Mouse (Mus musculus): ENCODE measurements at regions not wholly inside any gene's neighbourhood (a gene's known extent, or its start where the extent isn't known, plus 50 kb on each side); places are given as distances from the start of the nearest gene placed in this dataset.

DNA sequence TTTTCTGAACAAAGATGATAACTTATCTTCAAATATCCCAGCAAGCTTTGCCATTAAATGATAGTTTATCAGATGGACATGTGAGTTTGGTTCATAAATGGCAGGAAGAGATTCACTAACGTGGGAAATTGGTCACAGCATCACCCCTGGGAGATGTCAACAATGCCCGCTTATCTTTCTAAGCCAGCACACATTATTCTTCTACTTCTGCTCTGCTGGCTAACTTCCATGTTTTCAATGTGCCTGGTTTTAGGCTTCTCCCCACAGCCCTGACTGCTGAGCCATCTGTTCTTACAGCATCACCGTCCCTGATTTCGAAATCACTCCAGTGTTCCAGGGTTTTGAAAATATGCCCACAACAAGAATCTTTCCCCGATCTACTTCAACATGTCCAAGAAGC lies 2175.4 kb downstream of the 9330182O14Rik start:
- H3K79me2 ChIP-seq (ENCODE audit: control insufficient read depth, insufficient read depth) = no peaks in the 10 kb centered on the region
- TF ChIP-seq MYOD1 (IDR thresholded peaks at IDR 0.05; ENCODE audit: control insufficient read depth in 1 of 3, insufficient read length in 2 of 3, low read depth in 2 of 3) = peak in 2 of 3 experiments; percentile 30 to 63
- no peak for TF ChIP-seq TCF3 (IDR thresholded peaks at IDR 0.05; ENCODE audit: insufficient read length, low read depth)
- peak; percentile 100 for TF ChIP-seq CEBPB (IDR thresholded peaks at IDR 0.05; ENCODE audit: insufficient read depth, poor library complexity, severe bottlenecking)
- no peak overlapping the region for H3ac ChIP-seq (ENCODE audit: control insufficient read depth, insufficient read length)
- H3K36me3 ChIP-seq (ENCODE audit: control insufficient read depth, insufficient read depth) = no peaks in the 10 kb centered on the region
- H3K4me2 ChIP-seq (ENCODE audit: low read depth) = peak overlapping the region; percentile 10
- no peak overlapping the region for H3K4me3 ChIP-seq
- no peaks in the 10 kb centered on the region for H3K27me3 ChIP-seq (ENCODE audit: control insufficient read depth, insufficient read depth, insufficient read length)

DNA sequence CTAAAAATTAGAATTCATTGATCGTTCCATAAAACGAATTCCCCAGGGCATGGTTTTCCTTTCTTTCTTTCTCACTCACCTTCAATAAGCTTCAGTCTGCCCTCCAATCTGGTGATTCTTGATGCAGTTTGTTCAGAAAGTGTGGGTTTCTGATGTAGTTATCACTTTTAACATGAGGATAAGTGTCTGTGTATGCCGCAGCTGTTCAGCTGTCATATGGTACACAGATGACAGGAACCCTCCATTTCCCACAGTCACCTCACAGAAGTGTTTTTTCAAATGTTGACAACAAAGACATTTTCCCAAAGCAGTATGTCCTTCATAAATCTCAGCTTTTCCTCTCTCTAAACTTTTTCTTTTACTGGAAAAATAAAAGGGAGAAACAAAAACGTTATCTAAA lies 2177.0 kb downstream of the 9330182O14Rik start:
- Histone ChIP-seq H3K4me2 (ENCODE audit: low read depth) (no peak overlapping the region), H3K4me3 (no peak overlapping the region), H3ac (ENCODE audit: control insufficient read depth, insufficient read length) (no peak overlapping the region), H3K79me2 (ENCODE audit: control insufficient read depth, insufficient read depth) (no peaks in the 10 kb centered on the region), H3K27me3 (ENCODE audit: control insufficient read depth, insufficient read depth, insufficient read length) (no peaks in the 10 kb centered on the region), H3K36me3 (ENCODE audit: control insufficient read depth, insufficient read depth) (no peaks in the 10 kb centered on the region)
- peak in 2 of 3 experiments; percentile 46 to 61 for TF ChIP-seq MYOD1 (IDR thresholded peaks at IDR 0.05; ENCODE audit: control insufficient read depth in 1 of 3, insufficient read length in 2 of 3, low read depth in 2 of 3)
- no peak for TF ChIP-seq E2F4 (IDR thresholded peaks at IDR 0.05; ENCODE audit: insufficient read depth)
- no peak for TF ChIP-seq TCF12 (IDR thresholded peaks at IDR 0.05; ENCODE audit: insufficient read depth, poor library complexity, severe bottlenecking)

DNA sequence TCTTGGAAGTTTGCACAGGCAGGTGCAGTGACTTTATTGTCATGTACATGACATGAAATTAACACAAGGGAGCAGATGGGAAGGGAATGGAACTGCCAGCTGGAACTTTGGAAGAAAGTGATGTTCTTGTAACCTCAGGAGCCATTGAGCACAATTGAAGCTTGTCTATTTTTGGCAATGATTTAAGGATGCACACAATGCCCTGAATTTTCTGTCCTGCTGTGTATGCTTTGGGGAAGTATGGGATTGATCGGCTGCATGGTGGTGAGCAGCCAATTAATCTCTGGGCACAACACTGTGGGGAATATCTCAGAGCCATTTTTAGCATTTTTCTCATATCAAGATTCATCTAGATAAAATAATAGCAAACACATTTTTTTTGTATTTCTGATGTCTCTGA lies 2186.2 kb downstream of the 9330182O14Rik start:
- no peak for TF ChIP-seq SRF (IDR thresholded peaks at IDR 0.05; ENCODE audit: control insufficient read depth, insufficient read length, low read depth)
- TF ChIP-seq MAX (IDR thresholded peaks at IDR 0.05; ENCODE audit: low read depth) = no peak
- TF ChIP-seq POLR2A (IDR thresholded peaks at IDR 0.05; ENCODE audit: insufficient read length, low read depth) = no peak
- no peak for TF ChIP-seq POLR2AphosphoS2 (IDR thresholded peaks at IDR 0.05; ENCODE audit: insufficient read length, low read depth)
- no peak for TF ChIP-seq CEBPB (IDR thresholded peaks at IDR 0.05; ENCODE audit: insufficient read depth, poor library complexity, severe bottlenecking)
- no peak for TF ChIP-seq TCF3 (IDR thresholded peaks at IDR 0.05; ENCODE audit: insufficient read length, low read depth)
- TF ChIP-seq MYOD1 (IDR thresholded peaks at IDR 0.05; ENCODE audit: control insufficient read depth in 1 of 3, insufficient read length in 2 of 3, low read depth in 2 of 3) = no peak
- TF ChIP-seq REST (IDR thresholded peaks at IDR 0.05; ENCODE audit: insufficient read depth, insufficient read length) = no peak
- no peak for TF ChIP-seq MYOG (IDR thresholded peaks at IDR 0.05; ENCODE audit: control insufficient read depth in 1 of 3, insufficient read depth in 1 of 3, insufficient read length in 2 of 3, low read depth in 2 of 3)
- no peak for TF ChIP-seq TCF12 (IDR thresholded peaks at IDR 0.05; ENCODE audit: insufficient read depth, poor library complexity, severe bottlenecking)
- no peak for TF ChIP-seq USF1 (IDR thresholded peaks at IDR 0.05; ENCODE audit: low read depth)
- no peak for TF ChIP-seq E2F4 (IDR thresholded peaks at IDR 0.05; ENCODE audit: insufficient read depth)
- H3K79me2 ChIP-seq (ENCODE audit: control insufficient read depth, insufficient read depth) = no peaks in the 10 kb centered on the region

DNA sequence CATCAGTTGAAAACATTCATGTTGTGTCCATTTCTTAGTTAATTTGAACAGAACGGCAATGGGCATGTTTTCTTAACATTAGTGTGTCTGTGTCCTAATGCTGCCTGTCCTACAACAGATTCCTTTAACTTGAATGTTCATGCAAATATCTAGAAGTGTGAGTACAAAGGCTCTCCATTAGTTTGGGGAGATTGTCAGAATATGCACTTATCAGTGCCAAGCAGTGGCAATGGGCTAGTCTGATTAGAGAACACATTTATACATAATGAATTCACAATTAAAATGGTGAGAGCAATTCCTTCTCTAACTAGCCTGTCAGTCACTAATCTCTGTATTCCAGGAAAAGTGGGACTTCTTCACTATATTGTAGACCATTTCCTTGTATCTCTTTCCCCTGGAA lies 2188.8 kb downstream of the 9330182O14Rik start:
- H3K79me2 ChIP-seq (ENCODE audit: control insufficient read depth, insufficient read depth) = no peaks in the 10 kb centered on the region
- H3ac ChIP-seq (ENCODE audit: control insufficient read depth, insufficient read length) = no peak overlapping the region
- H3K36me3 ChIP-seq (ENCODE audit: control insufficient read depth, insufficient read depth) = no peaks in the 10 kb centered on the region
- no peak overlapping the region for H3K4me3 ChIP-seq
- TF ChIP-seq POLR2AphosphoS2 (IDR thresholded peaks at IDR 0.05; ENCODE audit: insufficient read length, low read depth) (no peak), SRF (IDR thresholded peaks at IDR 0.05; ENCODE audit: control insufficient read depth, insufficient read length, low read depth) (no peak), TCF12 (IDR thresholded peaks at IDR 0.05; ENCODE audit: insufficient read depth, poor library complexity, severe bottlenecking) (no peak), USF1 (IDR thresholded peaks at IDR 0.05; ENCODE audit: low read depth) (no peak), CEBPB (IDR thresholded peaks at IDR 0.05; ENCODE audit: insufficient read depth, poor library complexity, severe bottlenecking) (no peak), E2F4 (IDR thresholded peaks at IDR 0.05; ENCODE audit: insufficient read depth) (no peak), POLR2A (IDR thresholded peaks at IDR 0.05; ENCODE audit: insufficient read length, low read depth) (no peak), TCF3 (IDR thresholded peaks at IDR 0.05; ENCODE audit: insufficient read length, low read depth) (no peak), MAX (IDR thresholded peaks at IDR 0.05; ENCODE audit: low read depth) (no peak), REST (IDR thresholded peaks at IDR 0.05; ENCODE audit: insufficient read depth, insufficient read length) (no peak), MYOD1 (IDR thresholded peaks at IDR 0.05; ENCODE audit: control insufficient read depth in 1 of 3, insufficient read length in 2 of 3, low read depth in 2 of 3) (no peak), MYOG (IDR thresholded peaks at IDR 0.05; ENCODE audit: control insufficient read depth in 1 of 3, insufficient read depth in 1 of 3, insufficient read length in 2 of 3, low read depth in 2 of 3) (no peak)
- H3K4me2 ChIP-seq (ENCODE audit: low read depth) = no peak overlapping the region
- H3K27me3 ChIP-seq (ENCODE audit: control insufficient read depth, insufficient read depth, insufficient read length) = no peaks in the 10 kb centered on the region

More for the DNA sequence above, 2186.2 kb downstream of the 9330182O14Rik start:
- no peak overlapping the region for H3K4me3 ChIP-seq
- no peaks in the 10 kb centered on the region for H3K27me3 ChIP-seq (ENCODE audit: control insufficient read depth, insufficient read depth, insufficient read length)
- no peak overlapping the region for H3ac ChIP-seq (ENCODE audit: control insufficient read depth, insufficient read length)
- no peak overlapping the region for H3K4me2 ChIP-seq (ENCODE audit: low read depth)
- no peaks in the 10 kb centered on the region for H3K36me3 ChIP-seq (ENCODE audit: control insufficient read depth, insufficient read depth)

DNA sequence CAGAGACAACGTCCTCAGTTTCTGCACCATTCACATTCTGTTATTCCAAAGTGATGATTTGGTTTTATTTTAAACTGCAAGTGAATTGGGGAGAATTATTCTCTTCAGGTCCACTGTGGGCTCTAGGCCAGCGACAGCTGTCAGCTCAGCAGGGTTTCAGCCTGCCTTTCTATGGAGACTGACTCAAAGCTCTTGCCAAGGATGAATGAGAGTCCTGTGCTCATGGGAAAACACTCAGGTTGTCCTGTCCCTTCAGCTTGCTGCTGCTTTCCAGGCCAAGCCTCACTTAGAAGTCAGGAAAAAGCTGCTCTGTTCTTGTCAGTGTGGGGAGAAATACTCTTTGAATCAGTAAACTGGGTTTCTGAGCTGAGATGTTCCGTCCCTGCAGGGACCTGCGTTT lies 2191.1 kb downstream of the 9330182O14Rik start:
- Histone ChIP-seq H3K36me3 (ENCODE audit: control insufficient read depth, insufficient read depth) (no peaks in the 10 kb centered on the region), H3ac (ENCODE audit: control insufficient read depth, insufficient read length) (no peak overlapping the region), H3K27me3 (ENCODE audit: control insufficient read depth, insufficient read depth, insufficient read length) (no peaks in the 10 kb centered on the region), H3K79me2 (ENCODE audit: control insufficient read depth, insufficient read depth) (no peaks in the 10 kb centered on the region), H3K4me2 (ENCODE audit: low read depth) (no peak overlapping the region), H3K4me3 (no peak overlapping the region)
- TF ChIP-seq MYOD1 (IDR thresholded peaks at IDR 0.05; ENCODE audit: control insufficient read depth in 1 of 3, insufficient read length in 2 of 3, low read depth in 2 of 3) = peak in 2 of 3 experiments; percentile 42 to 47
- no peak for TF ChIP-seq REST (IDR thresholded peaks at IDR 0.05; ENCODE audit: insufficient read depth, insufficient read length)
- TF ChIP-seq MYOG (IDR thresholded peaks at IDR 0.05; ENCODE audit: control insufficient read depth in 1 of 3, insufficient read depth in 1 of 3, insufficient read length in 2 of 3, low read depth in 2 of 3) = peak in 2 of 3 experiments; percentile 19 to 45
